ENCODE assay signal across 9 mouse cellular contexts in the genomic region with DNA sequence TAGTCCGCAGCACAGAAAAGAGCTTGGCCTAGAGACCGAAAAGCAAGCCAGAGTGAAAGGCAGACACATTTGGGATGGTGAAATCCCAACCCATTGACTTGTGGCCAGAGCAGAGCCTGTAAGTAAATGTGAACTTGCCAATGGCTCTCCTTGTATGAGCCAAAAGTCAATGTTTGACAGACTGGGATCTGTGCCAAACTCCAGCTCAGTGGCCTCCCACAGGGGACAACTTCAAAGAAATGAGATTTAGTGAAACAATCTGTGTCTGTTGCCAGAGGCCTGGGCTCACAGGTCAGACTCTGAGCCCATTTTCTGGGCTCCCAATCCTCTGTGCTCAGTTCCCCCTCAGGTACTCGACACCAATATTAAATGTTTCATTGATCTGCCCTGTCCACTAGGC.
DNase-seq lines count a peak whose midpoint lies in the region; ATAC-seq and TF ChIP-seq lines count a peak whose summit lies in the region.
"Had no signal": no experiment of that assay in that cellular context is flagged by ENCODE, and none has a peak within 500 bp of the region (broad histone marks: within the 10 kb centered on the region; RNA-seq: fewer than 3 reads in every experiment).

No protein-coding gene starts in this region.

- H3K27me3 ChIP-seq in forebrain, postnatal 0 days (ENCODE audit: insufficient read depth, low read length), result no peaks in the 10 kb centered on the region
- no peaks in the 10 kb centered on the region for H3K27me3 ChIP-seq in forebrain, embryonic 15.5 days
- H3K27me3 ChIP-seq in hindbrain, postnatal 0 days (ENCODE audit: insufficient read depth, low read length), result no peaks in the 10 kb centered on the region
- no peaks in the 10 kb centered on the region for H3K27me3 ChIP-seq in liver, embryonic 14.5 days (ENCODE audit: control insufficient read depth, insufficient read depth, low read length)
- no peaks in the 10 kb centered on the region for H3K27me3 ChIP-seq in stomach, embryonic 16.5 days (ENCODE audit: control insufficient read depth, insufficient read depth, low read length)
- H3K27me3 ChIP-seq: embryonic facial prominence, embryonic 13.5 days had no signal

- H3K4me1 ChIP-seq in forebrain, postnatal 0 days (ENCODE audit: insufficient read depth), result no peaks in the 10 kb centered on the region
- peaks cover 5% of the 10 kb centered on the region for H3K4me1 ChIP-seq in forebrain, embryonic 15.5 days
- peaks cover 3% of the 10 kb centered on the region; the same call in 1 of the 2 replicates for H3K4me1 ChIP-seq in hindbrain, postnatal 0 days (ENCODE audit: insufficient read depth, low read length)
- peaks cover 0 to 7% of the 10 kb centered on the region in 2 experiments; a peak in 2 of 4 replicates for H3K4me1 ChIP-seq in liver, embryonic 14.5 days (replicated peaks; ENCODE audit: control insufficient read depth in 2 of 2, insufficient read depth in 2 of 2, low read length in 1 of 2)
- peaks cover 13% of the 10 kb centered on the region for H3K4me1 ChIP-seq in stomach, embryonic 16.5 days (ENCODE audit: control insufficient read depth, insufficient read depth, low read length)

- DNase-seq in forebrain, postnatal 0 days, result no peak
- peak; percentile 48 for DNase-seq in gastrocnemius, adult 2 months
- peak; percentile 93 for DNase-seq in hindbrain, postnatal 0 days (ENCODE audit: low spot score)
- peak; percentile 31 to 42 (median 38) for DNase-seq in liver, embryonic 14.5 days (ENCODE audit: low read depth in 3 of 3, low spot score in 3 of 3)
- DNase-seq in retina, postnatal 1 day, result no peak
- DNase-seq in T-cell, adult 2 months (ENCODE audit: low spot score), result no peak

- H3K36me3 ChIP-seq in forebrain, postnatal 0 days (ENCODE audit: insufficient read depth), result no peaks in the 10 kb centered on the region
- H3K36me3 ChIP-seq in forebrain, embryonic 15.5 days, result peaks cover 10% of the 10 kb centered on the region; the same call in 1 of the 2 replicates
- H3K36me3 ChIP-seq in hindbrain, postnatal 0 days (ENCODE audit: insufficient read depth, low read length), result no peaks in the 10 kb centered on the region
- H3K36me3 ChIP-seq in liver, embryonic 14.5 days (replicated peaks; ENCODE audit: control insufficient read depth, insufficient read depth, low read depth), result no peaks in the 10 kb centered on the region
- no peaks in the 10 kb centered on the region for H3K36me3 ChIP-seq in stomach, embryonic 16.5 days (ENCODE audit: control insufficient read depth, insufficient read depth, low read length)

- ATAC-seq in forebrain, postnatal 0 days, result peak; percentile 18
- ATAC-seq in forebrain, embryonic 15.5 days (replicated peaks), result no peak
- ATAC-seq in hindbrain, postnatal 0 days, result peak; percentile 86
- peak; percentile 65 for ATAC-seq in liver, embryonic 14.5 days (ENCODE audit: insufficient read depth)
- ATAC-seq in stomach, embryonic 16.5 days (ENCODE audit: insufficient read depth, low FRiP score), result peak; percentile 77; the same call in 1 of the 2 replicates

- H3K4me2 ChIP-seq in forebrain, postnatal 0 days (ENCODE audit: low read depth), result no peak overlapping the region
- H3K4me2 ChIP-seq in forebrain, embryonic 15.5 days (replicated peaks), result no peak overlapping the region
- H3K4me2 ChIP-seq in hindbrain, postnatal 0 days (ENCODE audit: low read depth, low read length), result 0 out of 2 replicates have a peak overlapping the region, but pooled peaks have one; percentile 3
- no peak overlapping the region for H3K4me2 ChIP-seq in liver, embryonic 14.5 days (ENCODE audit: low read depth)
- no peak overlapping the region for H3K4me2 ChIP-seq in stomach, embryonic 16.5 days (ENCODE audit: low read depth, low read length)
- H3K4me2 ChIP-seq: embryonic facial prominence, embryonic 13.5 days had no signal

- no peak overlapping the region for H3K27ac ChIP-seq in forebrain, postnatal 0 days (ENCODE audit: low read depth, low read length)
- H3K27ac ChIP-seq in forebrain, embryonic 15.5 days (replicated peaks), result no peak overlapping the region
- peak overlapping the region; percentile 28; the same call in 1 of the 2 replicates for H3K27ac ChIP-seq in gastrocnemius, adult 2 months
- H3K27ac ChIP-seq in hindbrain, postnatal 0 days, result peak overlapping the region; percentile 27; the same call in 1 of the 2 replicates
- no peak overlapping the region for H3K27ac ChIP-seq in liver, embryonic 14.5 days
- no peak overlapping the region for H3K27ac ChIP-seq in stomach, embryonic 16.5 days (ENCODE audit: low read length)
- H3K27ac ChIP-seq: embryonic facial prominence, embryonic 13.5 days had no signal

- H3K4me3 ChIP-seq in forebrain, postnatal 0 days (ENCODE audit: low read depth, low read length), result no peak overlapping the region
- no peak overlapping the region for H3K4me3 ChIP-seq in forebrain, embryonic 15.5 days
- H3K4me3 ChIP-seq in gastrocnemius, adult 2 months, result no peak overlapping the region
- H3K4me3 ChIP-seq in hindbrain, postnatal 0 days (ENCODE audit: low read length), result no peak overlapping the region
- H3K4me3 ChIP-seq in liver, embryonic 14.5 days (ENCODE audit: insufficient read depth in 1 of 2, low read depth in 2 of 2, low read length in 2 of 2), result no peak overlapping the region
- H3K4me3 ChIP-seq in stomach, embryonic 16.5 days (replicated peaks; ENCODE audit: low read length), result no peak overlapping the region
- H3K4me3 ChIP-seq: embryonic facial prominence, embryonic 13.5 days had no signal

- no peaks in the 10 kb centered on the region for H3K9me3 ChIP-seq in forebrain, postnatal 0 days (ENCODE audit: low read length)
- H3K9me3 ChIP-seq in forebrain, embryonic 15.5 days, result no peaks in the 10 kb centered on the region
- H3K9me3 ChIP-seq in hindbrain, postnatal 0 days (ENCODE audit: low read length), result no peaks in the 10 kb centered on the region
- no peaks in the 10 kb centered on the region for H3K9me3 ChIP-seq in liver, embryonic 14.5 days (ENCODE audit: control insufficient read depth, low read length)
- H3K9me3 ChIP-seq in stomach, embryonic 16.5 days (replicated peaks; ENCODE audit: control insufficient read depth, low read length), result no peaks in the 10 kb centered on the region; the same call in 1 of the 2 replicates
- H3K9me3 ChIP-seq: embryonic facial prominence, embryonic 13.5 days had no signal

- intact Hi-C loops in gastrocnemius, adult 2 months (cut with DNase I), result loop anchor here (10.0 kb wide), 1 partner anchor 423 kb away; a partner anchor contains a TSS

- 71% methylated on average over 3 of the region's 3 CpGs for WGBS in forebrain, postnatal 0 days
- WGBS in forebrain, embryonic 15.5 days, result 78% methylated on average over 3 of the region's 3 CpGs
- WGBS in hindbrain, postnatal 0 days, result 39% methylated on average over 3 of the region's 3 CpGs
- WGBS in liver, embryonic 14.5 days (ENCODE audit: insufficient replicate concordance), result 56% methylated on average over 3 of the region's 3 CpGs
- 51% methylated on average over 3 of the region's 3 CpGs for WGBS in stomach, embryonic 16.5 days

- H3K9ac ChIP-seq in forebrain, postnatal 0 days, result no peak overlapping the region
- H3K9ac ChIP-seq in forebrain, embryonic 15.5 days (replicated peaks), result no peak overlapping the region
- no peak overlapping the region for H3K9ac ChIP-seq in hindbrain, postnatal 0 days (replicated peaks; ENCODE audit: low read length)
- H3K9ac ChIP-seq in liver, embryonic 14.5 days (replicated peaks), result no peak overlapping the region
- H3K9ac ChIP-seq in stomach, embryonic 16.5 days (ENCODE audit: low read length), result no peak overlapping the region
- H3K9ac ChIP-seq: embryonic facial prominence, embryonic 13.5 days had no signal

- TF ChIP-seq EP300 in liver, embryonic 14.5 days (IDR thresholded peaks at IDR 0.05; ENCODE audit: low read depth), result no peak

- no peak for TF ChIP-seq CTCF in forebrain, postnatal 0 days (IDR thresholded peaks at IDR 0.05; ENCODE audit: low read depth)
- TF ChIP-seq CTCF in gastrocnemius, adult 2 months (IDR thresholded peaks at IDR 0.05), result no peak
- no peak; the same call in 1 of the 2 replicates for TF ChIP-seq CTCF in hindbrain, postnatal 0 days (IDR thresholded peaks at IDR 0.05; ENCODE audit: low read depth)
- TF ChIP-seq CTCF in liver, embryonic 14.5 days (IDR thresholded peaks at IDR 0.05; ENCODE audit: low read depth), result no peak

Comparison
In these comparisons a context has a peak if more than half of its experiments do, and no peak if none do; other contexts are left out.
1. DNase-seq: peak in gastrocnemius, adult 2 months (single experiment), hindbrain, postnatal 0 days (single experiment) and liver, embryonic 14.5 days (3 of 3); none in forebrain, postnatal 0 days (single experiment), retina, postnatal 1 day (single experiment) and T-cell, adult 2 months (single experiment).
2. H3K27ac ChIP-seq: peak in gastrocnemius, adult 2 months (single experiment) and hindbrain, postnatal 0 days (single experiment); none in forebrain, postnatal 0 days (single experiment), forebrain, embryonic 15.5 days (single experiment), liver, embryonic 14.5 days (single experiment) and stomach, embryonic 16.5 days (single experiment).